Mouse (Mus musculus) heart, postnatal 25 days (tissue): Measurements from ENCODE around the gene Olfr774. TPM values are rescaled to one million over a fixed set of nuclear protein-coding genes. Genes with fewer than 3 reads are reported as not detected.
"Not testable (repeated sequence)": the region's sequence is repeated elsewhere in the genome, so short reads cannot be mapped to it uniquely, and the experiment has no call there.

Experiments
- DNase-seq: peaks from one replicate; pipeline ENCODE4 v3.0.0; 2022; ENCODE audit warnings: low spot score
- intact Hi-C: fragments of 180-260 bp; cut with DNase I; formaldehyde crosslinking; loops from one replicate; pipeline ENCODE4 v1.15.1; 2025
- total RNA-seq, 2 experiments: library from RNA; stranded (reverse); gene quantifications; 2 replicates each; pipeline ENCODE4 v1.2.3; 2021

Gene Olfr774
- total RNA-seq: not detected

DNA sequence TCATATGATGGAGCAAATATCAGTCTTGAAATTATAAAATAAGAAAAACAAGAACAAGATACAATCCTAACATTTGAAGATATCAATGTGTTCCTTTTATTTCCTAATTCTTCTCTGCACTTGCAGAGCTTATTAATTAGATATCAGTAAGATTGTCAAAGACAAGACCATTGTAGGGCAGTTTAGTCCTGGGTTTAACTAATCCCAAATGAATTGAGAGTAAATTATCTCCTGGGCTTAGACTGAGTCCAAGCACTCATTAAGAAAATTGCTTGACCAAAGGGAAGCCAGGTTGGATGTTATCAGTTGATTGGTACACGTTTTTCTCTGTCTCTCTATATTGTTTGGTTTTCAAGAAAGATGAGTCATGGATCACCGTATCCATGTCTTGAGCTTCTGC, at the start of gene Olfr774:
Gene Olfr774, plus strand, starts transcription at position 301 of the 400 bp plus-strand sequence.
- DNase-seq: no peak
- intact Hi-C loops: no loop called here

DNA sequence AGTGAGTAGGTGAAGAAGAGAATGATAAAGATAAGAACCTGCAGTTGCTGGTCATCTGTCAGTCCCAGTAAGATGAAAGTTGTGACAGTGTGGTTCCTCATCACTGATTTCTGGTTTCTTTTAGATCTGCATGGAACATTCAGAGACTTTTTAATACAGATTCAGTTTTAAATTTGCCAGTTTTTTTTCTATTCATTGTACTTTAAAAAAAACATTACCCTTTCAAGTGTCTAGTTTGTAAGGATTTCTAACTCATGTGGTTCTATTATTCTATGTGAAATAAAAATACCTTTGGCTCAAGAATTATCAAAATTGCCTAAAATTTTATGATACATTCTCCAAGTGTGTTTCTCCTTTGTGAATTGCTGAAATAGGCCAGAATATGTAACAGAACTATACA, 48.7 kb upstream of the Olfr774 start, which contains the start of gene Olfr773:
Gene Olfr773, minus strand, starts transcription at position 101 of the 400 bp plus-strand sequence.
- DNase-seq, intact Hi-C loops: not testable (repeated sequence)

DNA sequence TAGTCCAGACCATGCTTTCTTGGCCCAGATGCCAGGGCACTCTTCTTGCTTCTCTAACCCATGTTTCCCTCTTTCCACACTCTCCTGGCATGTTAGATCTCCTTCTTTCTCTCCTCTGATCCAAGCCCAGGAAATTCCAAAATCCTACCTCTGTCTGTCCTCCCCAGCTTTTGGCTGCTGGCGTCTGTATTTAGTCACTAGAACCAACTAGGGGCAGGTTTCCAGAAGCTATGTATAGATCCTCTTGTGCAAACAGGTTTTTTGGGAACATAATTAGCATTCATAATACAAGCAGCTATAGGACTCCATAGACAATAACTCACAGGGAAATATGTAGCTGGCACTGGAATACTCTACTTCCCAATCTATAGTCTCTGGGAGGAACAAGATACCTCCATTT, 5.3 kb upstream of the Olfr774 start:
- intact Hi-C loops: no loop called here
- no peak for DNase-seq

DNA sequence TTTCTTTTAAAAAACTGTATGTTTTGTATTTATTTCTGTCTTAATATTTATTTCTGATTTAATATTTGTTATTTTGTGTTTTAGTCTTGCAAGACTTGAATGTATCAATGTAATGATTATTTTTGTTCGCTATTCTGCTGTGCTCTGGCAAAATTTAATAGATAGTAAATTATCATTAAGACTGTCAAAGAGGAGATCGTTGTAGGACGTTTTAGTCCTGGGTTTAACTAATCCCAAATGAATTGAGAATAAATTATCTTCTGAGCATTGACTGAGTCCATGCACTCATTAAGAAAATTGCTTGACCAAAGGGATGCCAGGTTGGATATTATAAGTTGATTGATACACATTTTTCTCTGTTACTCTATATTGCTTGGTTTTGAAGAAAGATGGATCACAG, 12.1 kb downstream of the Olfr774 start, which contains the start of gene Olfr775:
Gene Olfr775, plus strand, starts transcription at position 301 of the 400 bp plus-strand sequence.
- intact Hi-C loops: no loop called here
- no peak for DNase-seq

DNA sequence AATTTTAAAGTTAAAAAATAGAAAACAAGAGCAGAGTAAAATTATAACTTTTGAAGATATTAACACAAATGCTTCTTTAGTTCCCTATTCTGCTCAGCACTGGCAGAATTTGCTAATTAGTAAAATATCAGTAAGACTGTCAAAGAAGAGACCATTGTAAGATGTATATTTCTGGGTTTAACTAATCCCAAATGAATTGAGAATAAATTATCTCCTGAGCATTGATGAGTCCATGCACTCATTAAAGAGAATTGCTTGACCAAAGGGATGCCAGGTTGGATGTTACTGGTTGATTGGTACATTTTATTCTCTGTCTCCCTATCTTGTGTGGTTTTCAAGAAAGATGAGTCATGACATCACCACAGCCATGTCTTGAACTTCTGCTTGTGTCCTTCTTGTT, 22.8 kb downstream of the Olfr774 start, which contains the start of gene Olfr776:
Gene Olfr776, plus strand, starts transcription at position 301 of the 400 bp plus-strand sequence.
- intact Hi-C loops: no loop called here
- no peak for DNase-seq

DNA sequence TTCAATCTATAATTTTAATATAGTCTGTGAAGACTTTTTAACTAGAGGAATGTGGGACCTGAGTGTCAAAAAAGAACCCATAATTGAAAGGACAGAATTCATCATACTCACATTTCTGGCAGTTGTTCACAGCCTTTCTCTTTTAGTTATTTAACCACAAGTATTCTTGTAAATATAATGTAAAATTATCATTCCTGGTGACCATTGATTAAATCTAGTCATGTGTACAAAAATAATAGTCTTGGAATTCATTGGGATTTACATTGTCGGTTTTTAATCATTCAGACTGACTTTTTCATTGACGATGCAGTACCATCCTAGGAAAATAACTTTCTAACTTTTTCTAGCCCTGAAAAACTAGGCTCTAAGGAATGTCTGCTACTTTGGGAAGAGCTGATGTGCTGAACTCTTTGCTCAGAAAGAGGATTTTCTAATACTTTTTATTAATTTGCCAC, 35.1 kb downstream of the Olfr774 start, which contains the start of gene Olfr777:
Gene Olfr777, minus strand, starts transcription at position 405 of the 455 bp plus-strand sequence.
- intact Hi-C loops: no loop called here
- no peak for DNase-seq

Other genes with a start within 250 kb of the Olfr774 start
- gene Olfr9, start 246.8 kb upstream of the Olfr774 start, total RNA-seq: not detected
- gene Olfr763, start 225.4 kb upstream of the Olfr774 start, total RNA-seq: not detected
- gene Olfr764-ps1, start 196.3 kb upstream of the Olfr774 start, total RNA-seq: not detected
- not detected for gene Olfr765, start 186.2 kb upstream of the Olfr774 start, total RNA-seq
- gene Olfr766-ps1, start 167.2 kb upstream of the Olfr774 start, total RNA-seq: not detected
- gene Olfr767, start 153.3 kb upstream of the Olfr774 start, total RNA-seq: not detected
- not detected for gene Olfr768, start 136.8 kb upstream of the Olfr774 start, total RNA-seq
- not detected for gene Olfr769, start 118.3 kb upstream of the Olfr774 start, total RNA-seq
- not detected for gene Olfr770, start 97.2 kb upstream of the Olfr774 start, total RNA-seq
- not detected for gene Olfr771, start 71.5 kb upstream of the Olfr774 start, total RNA-seq
- gene Olfr772, start 58.3 kb upstream of the Olfr774 start, total RNA-seq: not detected
- not detected for gene Olfr773, start 48.8 kb upstream of the Olfr774 start, total RNA-seq
- gene Olfr775, start 12.2 kb downstream of the Olfr774 start, total RNA-seq: not detected
- not detected for gene Olfr776, start 22.9 kb downstream of the Olfr774 start, total RNA-seq
- gene Olfr777, start 35.3 kb downstream of the Olfr774 start, total RNA-seq: not detected
- gene Olfr780, start 81.9 kb downstream of the Olfr774 start, total RNA-seq: not detected
- not detected for gene Olfr781, start 92.7 kb downstream of the Olfr774 start, total RNA-seq
- gene Olfr782, start 112.6 kb downstream of the Olfr774 start, total RNA-seq: not detected
- gene Olfr784, start 147.9 kb downstream of the Olfr774 start, total RNA-seq: not detected
- gene Olfr785, start 169.2 kb downstream of the Olfr774 start, total RNA-seq: not detected
- not detected for gene Olfr786, start 191.1 kb downstream of the Olfr774 start, total RNA-seq
- not detected for gene Olfr787, start 225.7 kb downstream of the Olfr774 start, total RNA-seq
- gene Olfr788, start 234.8 kb downstream of the Olfr774 start, total RNA-seq: not detected
- gene Olfr789, start 248.5 kb downstream of the Olfr774 start, total RNA-seq: not detected